Mouse (Mus musculus) embryonic fibroblast, embryonic 13.5 days (primary cell): ENCODE measurements around the gene Tmem274.

ENCODE experiments used
- CTCF ChIP-seq: IDR thresholded peaks from 2 replicates; pipeline ENCODE4 v1.5.1; 2011; ENCODE audit warnings: mild to moderate bottlenecking, control low read depth, low read length, moderate library complexity, borderline replicate concordance; ENCODE audit not compliant: insufficient read depth
- POLR2A ChIP-seq: IDR thresholded peaks from 2 replicates; pipeline ENCODE4 v1.6.1; 2011; ENCODE audit warnings: low read depth, mild to moderate bottlenecking, control low read depth, low read length, moderate library complexity

DNA sequence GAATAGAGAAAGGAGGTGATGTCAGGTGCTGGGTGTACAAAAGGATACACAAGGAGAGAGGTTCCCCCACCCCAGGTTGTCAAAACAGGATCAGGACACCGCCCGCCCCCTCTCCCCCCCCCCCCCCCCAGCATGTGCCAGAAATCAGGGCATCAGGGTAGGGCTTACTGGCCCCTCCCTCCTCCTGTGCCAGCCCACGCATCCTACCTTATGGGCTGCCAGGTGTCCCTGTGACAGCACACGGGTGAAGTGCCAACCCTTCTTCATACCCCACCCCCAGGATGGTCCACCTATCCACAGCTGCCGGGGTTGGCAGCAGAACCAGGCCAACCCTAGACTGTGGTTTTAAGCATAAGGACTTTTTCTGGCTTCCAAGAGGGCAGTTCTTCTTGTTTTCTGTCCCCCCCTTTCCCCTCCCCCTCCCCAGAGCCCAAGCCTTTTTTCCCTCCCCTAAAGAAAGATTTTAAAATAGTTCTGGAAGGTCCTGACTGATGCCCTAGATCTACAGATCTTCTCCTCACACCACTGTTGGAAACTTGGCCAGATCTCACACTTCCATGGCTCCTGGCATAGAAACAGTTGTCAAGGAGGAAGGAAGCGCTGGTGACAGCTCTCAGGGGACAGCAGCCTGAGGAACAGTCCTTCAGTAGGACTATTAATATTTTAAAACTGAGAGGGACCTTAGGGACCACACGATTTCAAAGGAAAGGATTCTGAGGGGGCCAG is 15.4 kb upstream of the Tmem274 start:
- TF ChIP-seq CTCF (no peak), POLR2A (no peak)
